Mouse (Mus musculus) c-Kit-negative CD71-positive TER-119-positive erythroid progenitor cells, embryonic 14.5 days (primary cell): ENCODE measurements at regions not wholly inside any gene's neighbourhood (a gene's known extent, or its start where the extent isn't known, plus 50 kb on each side); places are given as distances from the start of the nearest gene placed in this dataset.

Experiments
- DNase-seq: peaks from one replicate; pipeline ENCODE4 v3.0.0-alpha.2; 2013; ENCODE audit warnings: low read depth, low spot score

GRCm38 (mm10) chr9:90367745-90368144 lies 97.1 kb upstream of the Tbc1d2b start:
- DNase-seq: no peak

- peak; percentile 55 for DNase-seq
Measured at GRCm38 (mm10) chr9:90326531-90326930, 55.9 kb upstream of the Tbc1d2b start.
